Mouse (Mus musculus): ENCODE data around the gene Pank4.

Pank4 gene

DNA sequence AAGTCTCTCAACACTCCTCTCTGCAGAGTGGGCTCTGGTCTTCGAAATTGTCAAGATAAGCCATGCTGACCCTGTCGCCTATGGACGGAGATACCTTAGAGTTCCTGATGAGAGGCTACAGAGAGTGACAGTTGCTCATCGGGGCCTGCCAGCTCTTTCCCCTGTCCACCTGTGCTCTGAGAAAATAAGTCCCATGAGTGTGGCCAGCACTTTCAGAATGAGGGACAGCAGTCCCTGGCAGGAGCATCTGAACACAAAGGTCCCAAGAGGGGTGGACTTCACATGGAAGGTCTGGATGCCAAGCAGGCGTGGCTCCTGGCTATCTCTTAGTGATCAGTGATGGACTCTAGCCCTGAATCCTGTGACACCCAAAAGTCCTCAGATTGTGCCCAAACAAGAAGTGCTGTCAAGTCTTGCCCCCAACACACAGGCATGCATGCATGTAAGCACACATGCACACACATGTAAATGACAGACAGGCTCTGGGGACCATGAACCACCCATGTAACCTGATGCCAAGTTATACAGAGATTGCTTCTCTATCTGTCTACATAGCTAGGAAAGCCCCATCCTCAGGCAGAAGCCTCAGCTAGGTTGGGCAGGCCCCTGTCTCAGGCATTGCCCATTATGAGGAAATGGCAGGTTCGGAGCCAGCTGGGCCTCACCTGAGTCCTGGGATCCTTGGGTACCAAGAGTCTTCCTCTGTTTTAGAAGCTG lies 20.4 kb upstream of the Pank4 start:
- DNase-seq = no peak

DNA sequence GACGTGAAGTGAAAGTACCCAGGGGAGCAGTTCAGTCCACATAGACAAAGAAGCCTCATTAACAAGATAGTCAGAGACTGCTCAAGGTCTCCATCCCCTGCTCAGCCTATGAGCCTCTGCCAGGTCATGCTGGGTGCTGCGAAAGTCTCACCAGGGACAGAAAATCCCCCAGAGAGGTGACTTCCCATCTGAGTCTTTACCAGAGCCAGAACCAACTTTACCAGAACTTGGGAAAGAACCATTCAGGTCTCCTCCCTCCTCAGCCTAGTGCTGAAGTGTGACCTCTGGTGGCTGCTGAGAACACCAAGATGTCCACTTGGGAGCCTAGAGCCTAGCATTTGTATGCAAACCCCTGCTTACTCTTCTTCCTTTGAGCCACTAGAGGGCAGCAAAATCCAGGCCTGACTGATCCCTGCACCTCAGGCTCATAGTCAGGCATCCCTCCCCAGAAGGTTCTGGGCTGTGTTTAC lies 19.8 kb upstream of the Pank4 start:
- peak; percentile 79 for DNase-seq

DNA sequence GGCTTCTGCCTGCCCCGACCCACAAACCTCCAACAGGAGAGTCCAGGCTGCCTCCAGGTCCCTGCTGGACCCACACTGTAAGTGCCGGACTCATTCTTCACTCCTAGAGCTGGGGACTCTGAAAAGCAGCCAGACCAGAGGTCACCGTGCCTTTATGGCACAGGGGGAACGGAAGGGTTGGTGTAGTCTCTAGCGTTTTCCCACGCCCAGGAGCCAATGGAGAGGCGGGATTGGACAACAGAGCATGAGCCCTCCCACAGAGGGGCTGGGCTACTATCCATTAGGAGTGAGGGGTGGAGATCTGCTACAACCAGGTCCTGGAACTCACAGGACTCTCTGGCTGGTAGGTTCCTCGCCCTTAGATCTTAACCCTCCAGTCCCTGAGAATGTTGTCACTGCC lies 17.6 kb upstream of the Pank4 start:
- DNase-seq = peak; percentile 89

DNA sequence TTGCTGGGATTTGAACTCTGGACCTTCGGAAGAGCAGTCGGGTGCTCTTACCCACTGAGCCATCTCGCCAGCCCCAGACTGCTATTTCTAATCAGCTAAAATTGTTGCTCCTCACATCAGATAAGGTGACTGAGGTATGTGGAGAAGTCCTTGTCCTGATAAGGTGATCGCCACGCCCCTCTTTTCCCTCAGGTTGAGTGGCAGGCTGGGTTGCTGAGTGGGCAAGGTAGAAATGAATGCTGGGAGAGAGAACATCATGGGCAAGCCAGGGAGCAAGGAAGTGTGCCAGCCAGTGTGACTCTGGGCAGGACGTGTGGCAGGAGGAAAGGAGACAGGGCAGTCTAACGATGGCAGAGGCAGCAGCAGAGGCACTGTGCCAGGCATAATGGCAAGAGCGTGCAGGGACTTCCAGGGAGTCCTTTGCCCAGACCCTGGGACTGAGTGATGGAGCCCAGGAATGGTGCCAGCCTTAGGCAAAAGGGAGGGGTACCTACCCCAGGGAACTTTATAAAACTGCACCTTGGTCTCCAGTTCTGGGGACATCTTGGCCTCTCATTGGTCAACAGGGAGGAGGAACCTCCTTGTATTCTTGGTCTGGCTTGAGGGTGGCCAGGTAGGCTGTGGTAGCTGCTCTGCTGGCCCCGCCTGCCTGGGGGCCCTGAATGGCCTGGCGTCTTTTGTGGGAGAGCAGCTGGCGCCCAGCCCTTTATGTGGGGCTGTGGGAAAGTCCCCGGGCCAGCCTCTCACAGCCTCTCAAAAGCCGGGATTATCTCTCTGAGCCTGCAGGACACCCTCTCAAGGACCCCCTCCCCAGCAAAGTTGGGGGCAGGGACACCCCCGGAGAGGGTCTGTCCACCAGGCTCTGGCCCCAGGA lies 15.6 kb upstream of the Pank4 start:
- DNase-seq = no peak

DNA sequence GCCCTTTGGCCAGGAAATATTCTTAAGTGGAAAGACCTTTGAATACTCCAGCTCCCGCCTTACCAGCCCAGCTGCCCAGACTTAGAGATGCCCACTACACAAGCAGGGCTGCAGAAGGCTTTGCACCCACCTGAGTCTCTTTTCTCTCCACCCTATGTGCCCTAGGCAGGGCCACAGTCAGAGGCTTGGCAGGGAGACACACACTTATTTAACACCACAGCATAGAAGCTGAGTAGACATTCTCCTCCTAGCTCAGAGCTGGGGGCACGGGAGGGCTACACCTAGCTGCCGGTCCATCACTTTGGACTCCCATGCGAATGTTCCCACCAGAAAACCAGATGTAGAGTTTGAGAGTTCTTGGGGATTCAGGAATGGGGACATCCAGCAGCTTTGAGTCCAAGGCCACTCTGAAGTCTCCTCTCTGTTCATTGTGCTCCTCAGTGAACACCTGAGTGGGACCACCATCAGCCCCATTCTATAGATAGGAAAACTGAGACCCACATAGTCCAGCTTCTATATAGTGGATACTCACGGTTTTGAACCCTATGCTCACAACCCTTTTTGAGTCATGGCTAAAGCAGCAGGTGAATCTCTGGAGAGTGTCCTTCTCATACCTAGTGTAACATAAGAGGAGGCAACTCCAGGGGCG lies 14.9 kb upstream of the Pank4 start:
- DNase-seq = no peak

DNA sequence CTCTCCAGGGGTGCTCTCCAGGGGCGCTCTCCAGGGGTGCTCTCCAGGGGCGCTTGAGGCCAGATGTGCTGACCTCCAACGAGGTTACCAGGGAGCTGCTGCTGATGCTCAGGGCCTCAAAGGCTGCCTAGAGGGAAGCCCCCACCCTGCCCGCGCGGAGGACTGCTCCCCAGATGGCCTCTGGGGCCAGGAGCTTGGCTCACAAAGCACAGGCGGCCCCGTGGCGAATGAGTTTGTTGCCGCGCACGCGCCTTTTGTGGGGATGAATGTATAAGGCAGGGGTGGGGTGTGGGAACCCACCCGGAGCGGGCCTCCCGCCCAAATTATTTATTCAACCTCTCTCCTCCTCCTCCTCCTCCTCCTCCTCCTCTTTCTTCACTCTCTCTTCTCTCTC lies 14.3 kb upstream of the Pank4 start:
- no peak for DNase-seq

DNA sequence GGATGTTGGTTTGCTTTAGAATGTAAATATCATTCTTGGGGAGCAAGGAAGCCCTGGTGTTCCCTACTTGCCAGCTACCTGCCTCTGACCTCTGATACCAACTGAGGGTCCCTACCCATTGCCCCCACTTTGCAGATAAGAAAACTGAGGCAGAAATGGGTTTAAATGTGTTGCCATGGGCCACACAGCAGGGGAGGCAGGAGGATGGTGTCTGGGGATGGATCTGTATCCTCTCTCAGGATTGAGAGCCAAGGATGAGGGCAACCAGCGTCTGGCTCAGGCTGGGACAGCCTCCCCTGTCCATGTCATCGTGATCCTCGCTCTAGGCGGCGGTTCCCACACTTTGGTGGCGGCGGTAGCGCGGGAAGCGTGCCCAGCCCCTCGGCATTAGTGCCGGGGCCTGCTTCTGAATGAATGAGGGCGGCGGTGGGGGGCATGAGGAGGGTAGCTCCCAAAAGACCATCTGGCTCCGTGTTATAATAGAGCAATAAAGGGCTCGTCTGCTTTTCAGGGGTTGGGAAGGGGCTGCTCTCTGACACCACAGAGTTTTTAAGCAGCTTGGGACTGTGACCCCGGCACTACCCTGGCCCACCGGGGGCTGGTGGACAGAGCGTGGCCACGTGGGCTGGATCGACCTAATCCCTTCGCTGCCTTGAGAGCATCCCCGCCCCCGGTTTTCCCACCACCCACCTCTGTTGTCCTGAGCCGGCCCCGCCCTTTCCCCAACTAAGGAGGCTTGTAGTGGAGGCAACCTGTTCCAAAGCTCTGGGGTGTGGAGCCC lies 11.3 kb upstream of the Pank4 start:
- DNase-seq = no peak

DNA sequence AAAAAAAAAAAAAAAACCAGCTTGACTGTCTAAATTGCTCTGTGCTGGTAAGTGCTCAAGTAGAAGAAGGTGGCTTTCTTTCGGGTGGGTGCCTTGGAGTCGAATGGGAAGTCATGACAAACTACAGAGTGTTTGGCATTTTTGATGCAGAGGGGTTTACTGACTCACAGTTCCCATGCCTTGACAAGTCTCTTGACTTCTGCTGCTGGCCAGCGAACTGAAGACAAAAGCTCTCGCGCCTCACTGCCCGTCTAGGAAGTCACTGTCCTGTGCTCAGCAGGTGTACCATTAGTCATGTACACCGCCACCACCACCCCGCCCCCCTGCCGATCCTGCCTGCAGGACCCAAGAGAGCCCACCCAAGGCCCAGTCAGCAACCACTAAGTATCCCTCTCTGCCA lies 7.3 kb upstream of the Pank4 start:
- DNase-seq = no peak

DNA sequence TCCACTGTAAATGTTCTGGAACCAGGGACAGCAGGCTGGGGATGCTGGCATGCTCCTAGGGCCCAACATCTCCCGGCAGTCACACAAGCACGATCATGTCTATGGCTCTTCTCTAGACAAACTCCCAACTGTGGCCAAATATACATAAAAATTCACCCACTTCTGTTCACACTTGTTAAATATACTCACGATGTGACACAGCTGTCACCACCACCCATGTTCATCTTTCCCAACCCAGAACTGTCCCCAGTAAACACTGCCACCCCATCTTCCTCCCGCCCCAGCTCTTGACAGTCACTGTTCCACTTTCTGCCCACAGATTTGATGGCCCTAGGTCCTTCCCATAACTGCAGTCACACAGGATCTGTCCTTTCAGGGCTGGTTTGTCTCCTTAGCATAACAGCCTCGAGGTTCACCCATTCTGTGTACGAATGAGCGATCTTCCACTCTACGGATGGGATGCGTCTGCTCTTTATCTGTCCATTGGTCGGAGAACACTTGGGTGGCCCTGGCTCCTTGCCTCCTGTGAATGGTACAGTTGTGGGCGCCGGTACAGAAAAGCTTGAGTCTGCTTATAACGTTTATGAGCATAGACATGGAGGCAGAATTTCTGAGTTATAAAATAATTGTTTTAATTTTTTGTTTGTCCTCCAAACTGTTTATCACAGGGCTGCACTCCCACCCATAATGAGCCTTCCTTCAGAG lies 6.5 kb upstream of the Pank4 start:
- DNase-seq = no peak

DNA sequence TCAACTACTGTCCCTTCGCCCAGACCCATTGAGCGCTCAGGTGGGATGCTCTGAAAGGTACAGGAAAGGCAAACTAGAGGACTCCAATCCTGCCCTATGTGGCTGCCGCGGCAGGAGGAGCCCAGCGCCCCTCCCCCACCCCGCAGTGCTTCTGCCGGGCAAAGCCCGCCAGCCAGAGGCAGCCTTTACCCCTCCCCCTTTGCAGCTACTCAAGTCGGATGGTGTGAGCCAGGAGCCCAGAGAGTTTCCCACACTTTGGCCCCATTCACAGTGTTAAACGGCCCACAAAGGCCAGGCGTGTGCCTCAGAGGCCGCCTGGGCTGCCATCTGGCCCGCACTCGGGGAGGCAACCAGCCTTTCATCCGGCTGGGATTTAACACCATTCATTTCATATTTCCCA lies 5.8 kb upstream of the Pank4 start:
- DNase-seq = no peak

DNA sequence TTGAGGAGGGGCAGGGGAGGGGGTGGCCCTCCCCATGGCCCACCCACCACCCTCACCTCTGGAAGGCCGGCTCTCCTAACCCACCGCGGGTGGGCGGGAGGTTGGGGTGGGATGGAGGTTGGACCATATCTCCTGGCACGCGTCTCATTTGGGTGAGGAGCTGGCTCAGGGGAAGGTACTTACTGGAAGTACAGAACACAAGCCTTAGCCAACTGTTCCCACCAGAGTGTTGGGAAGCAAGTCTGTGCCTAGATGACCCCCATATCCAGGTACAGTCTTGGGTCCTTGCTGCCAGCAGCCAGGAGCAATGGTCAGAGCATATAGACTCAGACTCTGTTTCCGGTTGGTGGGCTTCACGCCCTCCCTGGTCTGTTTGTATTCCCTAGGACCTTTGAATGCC lies 5.3 kb upstream of the Pank4 start:
- no peak for DNase-seq

DNA sequence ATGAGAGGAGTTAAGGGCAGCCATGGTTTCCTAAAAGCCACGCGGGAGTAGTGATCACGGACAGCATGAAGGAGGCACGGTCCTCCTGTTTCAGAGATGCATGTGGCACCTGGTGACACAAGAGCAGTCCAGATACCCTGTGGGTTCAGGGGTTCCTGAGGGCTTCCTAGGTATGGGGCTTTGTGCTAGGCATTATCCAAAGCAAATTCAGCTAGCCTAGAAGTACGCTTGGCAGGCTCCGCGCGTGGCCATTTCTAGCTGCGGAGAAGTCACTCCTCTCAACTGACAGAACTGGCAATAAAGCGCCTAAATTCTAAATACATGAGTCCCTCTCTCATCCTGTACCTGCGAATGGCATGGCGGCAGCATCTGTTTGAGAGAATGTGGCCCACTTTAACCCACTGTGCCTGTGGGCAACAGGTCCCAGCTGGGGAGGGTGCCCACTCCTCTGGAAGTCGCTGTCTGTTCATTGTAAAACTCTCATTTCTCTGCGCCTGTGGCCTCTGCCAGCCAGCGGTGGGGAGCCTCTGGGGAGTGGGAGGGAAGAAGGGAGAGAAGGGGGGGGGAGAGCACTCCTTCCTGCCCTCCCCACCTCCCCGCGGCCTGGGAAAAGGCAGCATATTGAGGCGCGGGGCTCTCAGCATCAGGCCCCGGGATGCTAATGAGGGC lies 3.8 kb upstream of the Pank4 start:
- no peak for DNase-seq

DNA sequence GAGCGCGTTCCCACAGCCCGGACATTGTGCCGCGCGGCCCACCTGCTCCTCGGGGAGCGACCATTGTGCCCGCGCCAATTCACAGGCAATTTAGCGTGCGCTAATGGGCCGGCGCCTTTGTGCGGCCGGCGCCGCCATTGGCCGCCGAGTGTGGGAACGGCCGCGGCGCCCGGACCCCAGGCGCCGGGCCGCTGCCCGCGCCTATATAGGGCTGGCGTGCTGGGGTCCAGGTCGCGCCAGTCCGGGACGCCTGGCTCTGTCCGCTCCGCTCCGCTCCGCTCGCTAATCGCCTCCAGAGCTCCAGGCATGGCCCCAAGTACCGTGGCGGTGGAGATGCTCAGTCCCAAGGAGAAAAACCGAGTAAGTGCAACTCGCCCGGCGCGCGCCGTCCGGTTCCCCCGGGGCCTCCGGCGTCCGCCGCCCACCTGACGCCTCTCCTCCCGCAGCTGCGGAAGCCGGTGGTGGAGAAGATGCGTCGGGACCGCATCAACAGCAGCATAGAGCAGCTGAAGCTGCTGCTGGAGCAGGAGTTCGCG lies 3.2 kb upstream of the Pank4 start, which contains the start of gene Hes5:
TSS of gene Hes5 (plus strand) at position 234 of the 536 bp plus-strand sequence.
- no peak for DNase-seq

DNA sequence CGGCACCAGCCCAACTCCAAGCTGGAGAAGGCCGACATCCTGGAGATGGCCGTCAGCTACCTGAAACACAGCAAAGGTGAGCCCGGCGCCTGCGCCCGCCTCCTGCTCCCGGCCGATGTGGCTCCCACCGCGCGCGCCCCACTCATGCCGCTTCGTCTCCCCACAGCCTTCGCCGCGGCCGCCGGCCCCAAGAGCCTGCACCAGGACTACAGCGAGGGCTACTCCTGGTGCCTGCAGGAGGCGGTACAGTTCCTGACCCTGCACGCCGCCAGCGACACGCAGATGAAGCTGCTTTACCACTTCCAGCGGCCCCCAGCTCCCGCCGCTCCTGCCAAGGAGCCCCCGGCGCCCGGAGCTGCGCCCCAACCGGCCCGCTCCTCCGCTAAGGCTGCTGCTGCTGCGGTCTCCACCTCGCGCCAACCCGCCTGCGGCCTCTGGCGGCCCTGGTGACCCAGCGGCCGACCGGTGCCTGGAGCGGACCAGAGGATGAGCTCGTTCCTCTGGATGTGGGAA lies 2.6 kb upstream of the Pank4 start:
- DNase-seq = no peak

DNA sequence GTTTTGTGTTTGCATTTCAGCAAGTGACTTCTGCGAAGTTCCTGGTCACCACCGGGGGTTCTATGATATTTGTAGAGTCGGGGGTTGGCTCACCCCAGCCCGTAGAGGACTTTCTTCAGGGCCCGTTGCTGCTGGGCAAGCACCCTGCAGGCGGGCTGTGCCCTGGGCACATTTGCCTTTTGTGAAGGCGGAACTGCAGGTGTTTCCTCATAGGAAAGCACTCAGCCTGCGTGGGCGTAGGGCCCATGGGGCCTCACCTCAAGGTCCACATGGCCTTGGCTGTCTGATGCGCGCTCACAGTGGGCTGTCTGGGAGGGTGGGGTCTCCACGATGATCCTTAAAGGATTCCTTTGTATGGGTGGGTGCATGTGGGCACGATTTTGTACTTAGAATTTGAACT lies 2.0 kb upstream of the Pank4 start:
- DNase-seq = no peak

DNA sequence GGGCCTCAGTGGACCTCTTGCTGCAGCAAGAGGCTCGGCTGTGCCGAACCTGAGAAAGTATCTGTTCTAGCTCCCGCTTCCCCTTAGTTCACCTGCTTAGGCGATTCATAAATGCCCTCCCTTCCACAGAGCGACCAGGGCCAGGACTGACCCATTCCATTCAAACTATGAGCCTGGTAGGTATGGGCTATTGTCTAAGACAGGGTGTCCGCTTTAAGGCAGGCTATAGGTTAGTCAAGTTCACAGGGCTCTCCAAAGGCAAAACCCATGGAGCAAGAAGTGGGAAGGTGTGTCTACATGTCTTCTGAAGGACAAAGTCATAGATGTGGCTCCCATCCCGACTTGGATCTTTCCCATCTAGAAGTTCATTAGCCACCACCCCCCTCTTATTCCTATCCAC lies 1.2 kb upstream of the Pank4 start:
- no peak for DNase-seq

DNA sequence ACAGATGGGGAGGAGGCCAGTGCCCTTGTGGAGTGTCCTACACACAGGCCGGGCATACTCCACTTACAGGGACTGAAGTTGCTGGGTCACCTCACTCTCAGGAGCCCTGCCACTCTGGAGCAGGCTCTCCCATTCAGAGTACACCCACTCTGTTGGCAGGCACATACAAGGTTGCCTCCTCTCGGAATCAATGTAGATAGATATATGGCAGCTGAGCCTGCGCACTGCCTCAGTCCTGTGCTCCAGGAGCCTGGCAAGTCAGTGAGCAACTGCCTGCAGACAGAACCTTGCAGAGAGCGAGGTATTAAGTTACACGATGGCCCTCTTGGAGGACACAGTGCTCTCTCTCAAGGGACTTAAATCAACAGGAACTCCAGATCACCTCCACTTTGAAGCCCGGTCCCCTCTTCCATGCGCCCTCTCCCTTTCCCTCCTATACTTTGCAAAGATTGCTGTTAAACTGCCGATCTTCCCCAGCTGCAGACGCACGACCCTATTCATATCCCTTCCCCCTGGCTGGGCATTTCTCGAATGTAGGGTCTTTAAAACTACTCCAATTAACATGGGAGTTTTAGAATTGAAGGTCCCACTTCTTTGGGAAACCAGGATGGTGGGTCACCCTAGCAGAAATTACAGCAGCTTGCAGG lies 610 bp upstream of the Pank4 start:
- no peak for DNase-seq

DNA sequence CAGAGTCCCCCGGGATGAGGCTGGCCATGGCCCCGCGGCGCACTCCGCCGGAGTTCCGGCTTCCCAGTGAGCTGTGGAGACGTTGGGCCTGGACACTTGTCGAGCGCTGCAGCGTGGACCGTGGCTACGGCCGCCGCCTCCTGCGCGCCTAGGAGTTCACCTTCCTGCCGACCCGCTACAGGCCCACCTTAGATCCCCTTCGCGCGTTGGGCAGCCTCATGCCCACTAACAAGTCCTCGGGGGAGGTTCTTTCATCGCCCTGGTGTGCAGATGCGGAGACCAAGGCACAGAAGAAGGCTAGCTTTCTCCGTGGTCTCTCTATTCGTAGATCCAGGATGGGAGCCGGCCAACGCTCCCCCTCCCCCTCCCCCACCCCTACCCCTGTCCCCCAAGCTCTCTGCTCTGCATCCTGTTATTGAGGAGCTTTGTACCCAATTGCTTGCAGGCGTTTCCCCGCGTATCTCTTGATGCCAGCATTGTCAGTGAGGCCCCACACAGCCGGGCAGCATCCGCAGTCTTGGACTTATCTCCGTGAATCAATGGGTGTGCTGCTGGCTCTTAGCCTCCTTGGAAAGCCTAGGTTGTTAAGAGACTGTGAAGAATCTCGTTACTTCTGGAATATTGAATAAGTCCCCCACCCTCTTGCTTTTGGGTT lies 785 bp downstream of the Pank4 start:
- no peak for DNase-seq

DNA sequence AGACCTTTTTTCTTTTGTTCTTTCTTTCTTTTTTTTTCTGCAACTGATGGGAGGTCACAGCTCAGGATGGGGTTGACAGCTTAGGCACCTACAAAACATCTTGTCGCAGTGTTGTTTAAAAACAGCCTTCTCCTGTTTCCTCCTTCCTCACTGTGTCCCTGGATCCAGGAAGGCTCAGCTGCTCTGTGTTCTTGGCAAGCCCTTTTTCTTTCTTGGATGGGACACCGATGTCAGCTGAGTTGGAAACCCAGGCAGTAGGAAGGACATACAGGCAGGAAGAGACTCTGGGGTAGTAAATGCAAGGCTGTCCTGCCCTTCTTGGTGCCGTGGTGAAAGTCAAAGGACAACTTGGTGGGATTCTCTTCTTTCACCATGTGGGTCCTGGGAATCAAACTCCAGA lies 1.9 kb downstream of the Pank4 start:
- DNase-seq = no peak

DNA sequence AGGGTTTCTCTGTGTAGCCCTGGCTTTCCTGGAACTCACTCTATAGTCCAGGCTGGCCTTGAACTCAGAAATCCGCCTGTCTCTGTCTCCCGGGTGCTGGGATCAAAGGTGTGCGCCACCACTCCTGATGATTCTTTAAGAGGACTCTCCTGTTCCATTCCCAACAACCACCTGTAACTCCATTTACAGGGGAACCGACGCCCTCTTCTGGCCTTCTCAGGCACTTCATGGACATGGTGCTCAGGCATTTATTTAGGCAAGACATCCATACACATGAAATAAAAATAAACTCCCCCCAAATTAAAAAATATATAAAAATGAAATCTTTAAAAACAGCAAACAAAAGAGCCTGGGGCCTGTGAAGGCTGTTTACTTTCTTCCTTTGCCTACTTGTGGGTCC lies 3.2 kb downstream of the Pank4 start:
- DNase-seq = peak; percentile 52

Data from kidney, adult 11 months (tissue).